In genomic region chr11:113586423-113586822, GRCm38 (mm10) we compare ENCODE assay signal across 26 mouse cellular contexts. TPM values are rescaled to one million over a fixed set of nuclear protein-coding genes. Genes with fewer than 3 reads are reported as not detected.
DNase-seq lines count a peak whose midpoint lies in the region; ATAC-seq lines count a peak whose summit lies in the region.
"Had no signal": no experiment of that assay in that cellular context is flagged by ENCODE, and none has a peak within 500 bp of the region (broad histone marks: within the 10 kb centered on the region; RNA-seq: fewer than 3 reads in every experiment).

No protein-coding gene starts in this region.

- H3K27ac ChIP-seq in neural tube, embryonic 11.5 days (ENCODE audit: low read depth, low read length): 0 out of 2 replicates have a peak overlapping the region, but pooled peaks have one; percentile 53
- no peak overlapping the region for H3K27ac ChIP-seq in embryonic facial prominence, embryonic 11.5 days (replicated peaks; ENCODE audit: low read depth, low read length)
- no peak overlapping the region for H3K27ac ChIP-seq in intestine, embryonic 16.5 days (ENCODE audit: low read length)
- H3K27ac ChIP-seq: gastrocnemius, adult 2 months; macrophage; midbrain, embryonic 12.5 days had no signal

- H3K27me3 ChIP-seq in neural tube, embryonic 11.5 days (ENCODE audit: control insufficient read depth, insufficient read depth, low read length): no peaks in the 10 kb centered on the region
- H3K27me3 ChIP-seq in embryonic facial prominence, embryonic 11.5 days (ENCODE audit: control insufficient read depth, insufficient read depth, low read length): no peaks in the 10 kb centered on the region
- H3K27me3 ChIP-seq in intestine, embryonic 16.5 days (replicated peaks; ENCODE audit: control insufficient read depth, insufficient read depth, low read length): no peaks in the 10 kb centered on the region
- H3K27me3 ChIP-seq: heart, embryonic 12.5 days; midbrain, embryonic 12.5 days had no signal

- DNase-seq in embryo, embryonic 10 days (ENCODE audit: low spot score): peak; percentile 21
- no peak for DNase-seq in embryo, embryonic 9.5 days (ENCODE audit: extremely low spot score)
- no peak for DNase-seq in neural tube, embryonic 11.5 days (ENCODE audit: low spot score)
- no peak for DNase-seq in neural tube, embryonic 10.5 days (ENCODE audit: extremely low spot score, low spot score)
- DNase-seq in embryonic facial prominence, embryonic 11.5 days (ENCODE audit: low spot score): peak; percentile 69
- DNase-seq in mesoderm, embryonic 11.5 days (ENCODE audit: low read depth, low spot score): peak; percentile 44
- DNase-seq in urinary bladder, postnatal 36 days (ENCODE audit: low spot score in 2 of 2): no peak
- DNase-seq: adrenal gland, postnatal 25 days; cerebellum, adult 11-12 months; cerebellum, postnatal 36 days; forebrain, postnatal 0 days; gastrocnemius, adult 2 months; heart, postnatal 14 days; kidney, adult 2 months; kidney, postnatal 10 days; layer of hippocampus, postnatal 36 days; lung, embryonic 14.5 days; right cerebral cortex, postnatal 14 days; spleen, adult 18-20 months; thymus, postnatal 25 days had no signal

- 41% methylated on average over 6 of the region's 6 CpGs for WGBS in neural tube, embryonic 11.5 days
- 24% methylated on average over 6 of the region's 6 CpGs for WGBS in embryonic facial prominence, embryonic 11.5 days
- WGBS in intestine, embryonic 16.5 days: 60% methylated on average over 6 of the region's 6 CpGs

- no peaks in the 10 kb centered on the region for H3K9me3 ChIP-seq in neural tube, embryonic 11.5 days (ENCODE audit: control insufficient read depth, low read length)
- no peaks in the 10 kb centered on the region for H3K9me3 ChIP-seq in embryonic facial prominence, embryonic 11.5 days (replicated peaks; ENCODE audit: control insufficient read depth, low read length)
- H3K9me3 ChIP-seq in intestine, embryonic 16.5 days (ENCODE audit: control insufficient read depth, low read length): no peaks in the 10 kb centered on the region
- H3K9me3 ChIP-seq: heart, embryonic 12.5 days; midbrain, embryonic 12.5 days had no signal

- peaks cover 3% of the 10 kb centered on the region for H3K4me1 ChIP-seq in neural tube, embryonic 11.5 days (ENCODE audit: control insufficient read depth, insufficient read depth, low read length)
- H3K4me1 ChIP-seq in embryonic facial prominence, embryonic 11.5 days (ENCODE audit: control insufficient read depth, insufficient read depth, low read length): 0 out of 2 replicates have a peak, but pooled peaks cover 2% of the 10 kb centered on the region
- no peaks in the 10 kb centered on the region for H3K4me1 ChIP-seq in intestine, embryonic 16.5 days (ENCODE audit: control insufficient read depth, insufficient read depth, low read length)

- peak overlapping the region; percentile 14; the same call in 1 of the 2 replicates for H3K9ac ChIP-seq in neural tube, embryonic 11.5 days (ENCODE audit: low read length)
- H3K9ac ChIP-seq in embryonic facial prominence, embryonic 11.5 days (replicated peaks; ENCODE audit: low read length): no peak overlapping the region
- no peak overlapping the region for H3K9ac ChIP-seq in intestine, embryonic 16.5 days (ENCODE audit: low read depth, low read length)
- H3K9ac ChIP-seq: forebrain, postnatal 0 days; heart, embryonic 12.5 days; lung, embryonic 14.5 days; midbrain, embryonic 12.5 days had no signal

- H3K4me3 ChIP-seq in neural tube, embryonic 11.5 days (ENCODE audit: low read depth, low read length): no peak overlapping the region
- H3K4me3 ChIP-seq in embryonic facial prominence, embryonic 11.5 days (ENCODE audit: low read depth, low read length): no peak overlapping the region
- H3K4me3 ChIP-seq in intestine, embryonic 16.5 days (ENCODE audit: low read length): no peak overlapping the region
- H3K4me3 ChIP-seq: gastrocnemius, adult 2 months; heart, embryonic 12.5 days; midbrain, embryonic 12.5 days; myocyte had no signal

- no peak for ATAC-seq in neural tube, embryonic 11.5 days (ENCODE audit: insufficient read depth, low FRiP score, low TSS enrichment)
- no peak for ATAC-seq in embryonic facial prominence, embryonic 11.5 days (replicated peaks; ENCODE audit: insufficient number of reproducible peaks, low FRiP score, low TSS enrichment, low read depth)
- no peak for ATAC-seq in intestine, embryonic 16.5 days
- ATAC-seq: forebrain, postnatal 0 days had no signal

- H3K36me3 ChIP-seq in neural tube, embryonic 11.5 days (ENCODE audit: control insufficient read depth, insufficient read depth, low read length): no peaks in the 10 kb centered on the region
- H3K36me3 ChIP-seq in embryonic facial prominence, embryonic 11.5 days (replicated peaks; ENCODE audit: control insufficient read depth, insufficient read depth, low read depth, low read length): no peaks in the 10 kb centered on the region
- no peaks in the 10 kb centered on the region for H3K36me3 ChIP-seq in intestine, embryonic 16.5 days (ENCODE audit: control insufficient read depth, insufficient read depth, low read length)
- H3K36me3 ChIP-seq: heart, embryonic 12.5 days; midbrain, embryonic 12.5 days had no signal

- no peak overlapping the region for H3K4me2 ChIP-seq in neural tube, embryonic 11.5 days (ENCODE audit: low read depth)
- H3K4me2 ChIP-seq in embryonic facial prominence, embryonic 11.5 days (ENCODE audit: low read depth, low read length): no peak overlapping the region
- H3K4me2 ChIP-seq in intestine, embryonic 16.5 days (ENCODE audit: low read depth, low read length): no peak overlapping the region
- H3K4me2 ChIP-seq: heart, embryonic 12.5 days; liver, embryonic 11.5 days; lung, embryonic 14.5 days; midbrain, embryonic 12.5 days had no signal

RNA-seq across cellular contexts. Expression of gene Sstr2, which starts 32.7 kb away (rescaled TPM):
- polyA plus RNA-seq in neural tube, embryonic 11.5 days (2014; fragmentation: Nextera tagmentation; extraction: Ambion mirVana): 20.5 and 23.8 TPM in 2 replicates
- polyA plus RNA-seq in embryonic facial prominence, embryonic 11.5 days (2014; fragmentation: Nextera tagmentation; extraction: Ambion mirVana): 3.3 and 3.4 TPM in 2 replicates
- polyA plus RNA-seq in intestine, embryonic 16.5 days (2015; fragmentation: Nextera tagmentation; extraction: Ambion mirVana): 0.62 and 1.3 TPM in 2 replicates
- polyA plus RNA-seq: macrophage had no signal

Comparison
In these comparisons a context has a peak if more than half of its experiments do, and no peak if none do; other contexts are left out.
1. DNase-seq: peak in embryo, embryonic 10 days (single experiment), embryonic facial prominence, embryonic 11.5 days (single experiment) and mesoderm, embryonic 11.5 days (single experiment); none in embryo, embryonic 9.5 days (single experiment), neural tube, embryonic 11.5 days (single experiment), neural tube, embryonic 10.5 days (single experiment) and urinary bladder, postnatal 36 days (0 of 2).